Mouse (Mus musculus) kidney, embryonic 15.5 days (tissue): ENCODE measurements around the gene Cdh5. TPM values are rescaled to one million over a fixed set of nuclear protein-coding genes. Genes with fewer than 3 reads are reported as not detected.

Source experiments
- ATAC-seq: fragments of 200-750 bp; cut with Nextera tagmentation; replicated peaks from 2 replicates; pipeline ENCODE4 v1.8.0; 2017; ENCODE audit warnings: moderate TSS enrichment; ENCODE audit not compliant: low FRiP score
- H3K27ac ChIP-seq: fragments of 300-500 bp; sonication (generic); 2 replicates; pipeline ENCODE4 v1.5.1; 2015; ENCODE audit warnings: mild to moderate bottlenecking, inconsistent platforms
- H3K27me3 ChIP-seq: fragments of 300-500 bp; sonication (generic); 2 replicates; pipeline ENCODE4 v1.6.1; 2015; ENCODE audit warnings: inconsistent platforms
- H3K36me3 ChIP-seq: fragments of 300-500 bp; sonication (generic); 2 replicates; pipeline ENCODE4 v1.6.1; 2015; ENCODE audit warnings: inconsistent platforms
- H3K4me1 ChIP-seq: fragments of 300-500 bp; sonication (generic); 2 replicates; pipeline ENCODE4 v1.6.1; 2015; ENCODE audit warnings: inconsistent platforms
- H3K4me2 ChIP-seq: fragments of 300-500 bp; sonication (generic); 2 replicates; pipeline ENCODE4 v1.6.1; 2015; ENCODE audit warnings: moderate library complexity, mild to moderate bottlenecking, inconsistent platforms
- H3K4me3 ChIP-seq: fragments of 300-500 bp; sonication (generic); replicated peaks from 2 replicates; pipeline ENCODE4 v1.5.1; 2015; ENCODE audit warnings: mild to moderate bottlenecking, inconsistent platforms
- H3K9ac ChIP-seq: fragments of 300-500 bp; sonication (generic); 2 replicates; pipeline ENCODE4 v1.6.1; 2015; ENCODE audit warnings: mild to moderate bottlenecking, inconsistent platforms
- H3K9me3 ChIP-seq: fragments of 300-500 bp; sonication (generic); replicated peaks from 2 replicates; pipeline ENCODE4 v1.6.1; 2016; ENCODE audit warnings: inconsistent platforms
- WGBS: fragments of 180-500 bp; shearing (Covaris S2); methylation state at CpG from one replicate; pipeline ENCODE4 v1.1.7; 2015; ENCODE audit warnings: mixed read lengths; 5-methylcytosine and 5-hydroxymethylcytosine counted together
- polyA plus RNA-seq: library from polyadenylated mRNA; unstranded; fragments of >200 nt; fragmentation: Nextera tagmentation; extraction: Ambion mirVana; gene quantifications from 2 replicates; pipeline ENCODE4 v1.2.1, GENCODE M21; 2015

The Cdh5 gene
- polyA plus RNA-seq, 1 experiment from 2014 or later: 38.3 TPM

- H3K4me1 ChIP-seq: no peaks in the 10 kb centered on the region
- no peaks in the 10 kb centered on the region for H3K27me3 ChIP-seq
- no peaks in the 10 kb centered on the region for H3K36me3 ChIP-seq
- H3K4me3 ChIP-seq: no peak overlapping the region
- no peak overlapping the region for H3K27ac ChIP-seq
- no peak for ATAC-seq
- no peak overlapping the region for H3K4me2 ChIP-seq
- H3K9ac ChIP-seq: no peak overlapping the region
- no peaks in the 10 kb centered on the region for H3K9me3 ChIP-seq
- 82% methylated on average over 15 of the region's 15 CpGs for WGBS
Observed at GRCm38 (mm10) chr8:104146717-104147494, 45.5 kb downstream of the Cdh5 start.

DNA sequence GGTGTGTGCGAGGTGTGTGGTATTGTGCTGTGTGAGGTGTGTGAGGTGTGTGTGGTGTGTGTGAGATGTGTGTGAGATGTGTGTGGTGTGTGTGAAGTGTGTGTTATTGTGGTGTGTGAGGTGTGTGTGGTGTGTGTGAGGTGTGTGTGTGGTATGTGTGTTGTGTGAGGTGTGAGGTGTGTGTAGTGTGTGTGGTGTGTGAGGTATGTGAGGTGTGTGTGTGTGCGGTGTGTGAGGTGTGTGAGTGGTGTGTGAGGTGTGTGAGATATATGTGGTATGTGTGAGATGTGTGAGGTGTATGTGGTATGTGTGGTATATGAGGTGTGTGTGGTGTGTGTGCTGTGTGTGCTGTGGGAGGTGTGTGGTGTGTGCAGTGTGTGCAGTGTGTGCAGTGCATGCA is 46.5 kb downstream of the Cdh5 start:
- WGBS: 97% methylated on average over 2 of the region's 2 CpGs
- ATAC-seq: no peak
- Histone ChIP-seq H3K27ac (no peak overlapping the region), H3K4me3 (no peak overlapping the region), H3K27me3 (no peaks in the 10 kb centered on the region), H3K4me1 (no peaks in the 10 kb centered on the region), H3K36me3 (no peaks in the 10 kb centered on the region), H3K4me2 (no peak overlapping the region), H3K9ac (no peak overlapping the region), H3K9me3 (no peaks in the 10 kb centered on the region)

DNA sequence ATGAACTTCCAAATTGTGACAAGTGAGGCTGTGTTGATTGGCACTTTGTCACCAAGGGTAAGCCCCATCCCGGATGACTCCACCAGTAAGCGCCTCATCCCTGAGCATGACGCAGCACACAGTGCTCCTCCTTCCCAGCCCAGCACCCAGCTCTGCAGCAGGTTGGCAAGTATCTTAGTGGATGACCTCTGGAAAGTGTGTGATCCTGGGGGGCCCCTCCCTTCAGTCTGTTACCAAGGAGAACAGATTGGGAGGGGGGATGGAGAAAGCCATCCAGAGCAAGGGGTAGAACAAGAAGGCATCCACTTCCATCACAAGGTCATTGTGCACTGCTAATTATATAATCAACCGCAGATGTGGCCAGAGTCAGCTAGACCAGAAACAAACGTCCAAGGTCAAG is 59.3 kb downstream of the Cdh5 start:
- H3K27me3 ChIP-seq: no peaks in the 10 kb centered on the region; the same call in 1 of the 2 replicates
- no peak overlapping the region for H3K4me2 ChIP-seq
- WGBS: 68% methylated on average over 5 of the region's 5 CpGs
- no peak overlapping the region for H3K27ac ChIP-seq
- H3K4me1 ChIP-seq: no peaks in the 10 kb centered on the region
- H3K4me3 ChIP-seq: no peak overlapping the region
- no peak overlapping the region for H3K9ac ChIP-seq
- no peak for ATAC-seq
- H3K9me3 ChIP-seq: no peaks in the 10 kb centered on the region
- no peaks in the 10 kb centered on the region for H3K36me3 ChIP-seq

- Histone ChIP-seq H3K9me3 (no peaks in the 10 kb centered on the region), H3K9ac (no peak overlapping the region), H3K27me3 (peaks cover 52% of the 10 kb centered on the region), H3K4me2 (no peak overlapping the region), H3K36me3 (no peaks in the 10 kb centered on the region), H3K27ac (no peak overlapping the region), H3K4me3 (no peak overlapping the region), H3K4me1 (peaks cover 12% of the 10 kb centered on the region)
- ATAC-seq: no peak
- WGBS: 74% methylated on average over 3 of the region's 3 CpGs
Observed at GRCm38 (mm10) chr8:104169461-104169860, 68.0 kb downstream of the Cdh5 start.

DNA sequence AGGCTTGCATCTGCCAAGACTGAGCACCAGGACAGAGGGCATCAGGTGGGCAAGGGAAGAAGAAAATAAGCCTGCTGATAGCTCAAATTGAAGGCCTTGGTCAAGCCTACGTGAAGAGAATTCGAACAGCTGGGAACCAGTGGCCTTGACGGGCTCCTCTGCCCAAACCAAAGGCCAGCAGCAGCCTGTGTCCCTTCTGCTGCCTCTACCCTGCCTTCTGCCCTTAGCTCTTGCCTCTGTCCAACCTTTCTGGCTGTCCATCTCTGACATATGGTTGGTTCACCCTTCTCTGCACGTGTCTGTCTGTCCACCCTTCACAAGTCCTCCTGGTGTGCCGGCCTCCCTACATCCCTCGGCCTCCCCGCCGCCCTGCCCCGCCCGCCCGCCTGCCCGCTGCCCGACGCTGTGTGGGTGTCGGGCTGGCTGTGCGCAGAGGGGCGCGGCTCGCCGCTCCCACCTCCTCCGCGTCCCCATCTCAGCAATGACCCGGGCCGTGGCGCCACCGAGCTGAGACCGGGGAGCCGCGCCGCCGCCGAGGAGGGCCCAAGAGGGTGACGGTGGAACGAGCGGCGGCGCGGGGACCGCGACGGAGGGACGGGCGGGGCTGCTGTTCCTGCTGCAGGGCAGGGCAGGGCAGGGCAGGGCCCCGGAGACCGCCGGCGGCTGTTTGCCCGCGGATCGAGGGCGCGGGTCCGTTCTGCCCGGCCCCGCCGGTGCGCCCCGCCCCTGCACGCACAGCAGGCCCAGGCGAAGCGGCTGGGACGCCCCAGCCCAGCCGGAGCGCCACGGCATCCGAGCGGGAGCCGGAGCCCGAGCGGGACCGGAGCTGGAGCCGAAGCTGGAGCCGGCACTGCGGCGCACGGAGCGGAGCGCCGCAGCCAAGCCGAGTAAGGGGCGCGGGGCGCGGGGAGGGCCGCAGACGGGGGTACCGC is 69.0 kb downstream of the Cdh5 start, which contains the start of gene Bean1:
TSS of gene Bean1 (plus strand) at position 325 of the 932 bp plus-strand sequence.
- Histone ChIP-seq H3K4me1 (peaks cover 12% of the 10 kb centered on the region), H3K27me3 (peaks cover 52% of the 10 kb centered on the region), H3K4me2 (peak within 1 kb of the TSS; percentile 99), H3K36me3 (no peaks in the 10 kb centered on the region), H3K4me3 (peak within 1 kb of the TSS; percentile 64), H3K9me3 (no peaks in the 10 kb centered on the region), H3K9ac (peak within 1 kb of the TSS; percentile 63), H3K27ac (0 out of 2 replicates have a peak within 1 kb of the TSS, but pooled peaks have one; percentile 22)
- peak; percentile 91 for ATAC-seq
- WGBS: 1% methylated on average over 83 of the region's 87 CpGs

GRCm38 (mm10) chr8:104171050-104171620 is 69.7 kb downstream of the Cdh5 start:
- peak overlapping the region; percentile 64 for H3K4me3 ChIP-seq
- peak overlapping the region; percentile 63 for H3K9ac ChIP-seq
- H3K4me1 ChIP-seq: peaks cover 12% of the 10 kb centered on the region
- no peaks in the 10 kb centered on the region for H3K36me3 ChIP-seq
- peak overlapping the region; percentile 99 for H3K4me2 ChIP-seq
- no peaks in the 10 kb centered on the region for H3K9me3 ChIP-seq
- WGBS: 5% methylated on average over 30 of the region's 32 CpGs
- peaks cover 54% of the 10 kb centered on the region for H3K27me3 ChIP-seq
- H3K27ac ChIP-seq: no peak overlapping the region
- no peak for ATAC-seq

- Histone ChIP-seq H3K9me3 (no peaks in the 10 kb centered on the region), H3K4me1 (peaks cover 12% of the 10 kb centered on the region), H3K9ac (no peak overlapping the region), H3K4me2 (no peak overlapping the region), H3K36me3 (no peaks in the 10 kb centered on the region), H3K27ac (no peak overlapping the region), H3K27me3 (peaks cover 54% of the 10 kb centered on the region), H3K4me3 (no peak overlapping the region)
- no peak for ATAC-seq
- 90% methylated on average over 6 of the region's 6 CpGs for WGBS
Observed at GRCm38 (mm10) chr8:104172420-104172819, 71.0 kb downstream of the Cdh5 start.

GRCm38 (mm10) chr8:104175848-104176527 is 74.6 kb downstream of the Cdh5 start:
- Histone ChIP-seq H3K4me1 (peaks cover 4% of the 10 kb centered on the region), H3K27me3 (peaks cover 33% of the 10 kb centered on the region), H3K4me3 (no peak overlapping the region), H3K27ac (no peak overlapping the region), H3K9ac (no peak overlapping the region), H3K9me3 (no peaks in the 10 kb centered on the region), H3K4me2 (no peak overlapping the region), H3K36me3 (no peaks in the 10 kb centered on the region)
- ATAC-seq: no peak
- WGBS: 65% methylated on average over 8 of the region's 8 CpGs

DNA sequence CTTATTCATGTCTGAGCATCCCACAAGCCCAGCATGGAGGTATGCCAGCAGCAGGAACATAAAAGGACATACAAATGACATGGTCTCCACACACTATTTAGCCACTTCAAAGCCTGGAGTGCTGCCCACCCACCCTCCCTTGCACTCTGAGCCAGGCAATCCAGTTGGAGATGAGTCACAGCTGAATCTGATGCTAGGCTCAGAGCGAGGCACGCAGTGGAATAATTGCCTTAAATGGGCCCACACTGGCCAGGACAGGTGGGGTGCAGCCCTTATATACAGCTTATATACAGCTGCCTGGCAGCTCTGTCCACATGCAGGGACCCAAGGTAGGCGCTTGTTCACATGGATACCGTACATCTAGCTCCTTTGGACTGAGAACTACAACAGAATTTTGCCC is 75.6 kb downstream of the Cdh5 start:
- peak; percentile 52 for ATAC-seq
- Histone ChIP-seq H3K4me2 (no peak overlapping the region), H3K4me1 (no peaks in the 10 kb centered on the region), H3K27me3 (peaks cover 22% of the 10 kb centered on the region), H3K36me3 (no peaks in the 10 kb centered on the region), H3K27ac (no peak overlapping the region), H3K9me3 (no peaks in the 10 kb centered on the region), H3K4me3 (no peak overlapping the region), H3K9ac (no peak overlapping the region)
- 65% methylated on average over 4 of the region's 4 CpGs for WGBS

DNA sequence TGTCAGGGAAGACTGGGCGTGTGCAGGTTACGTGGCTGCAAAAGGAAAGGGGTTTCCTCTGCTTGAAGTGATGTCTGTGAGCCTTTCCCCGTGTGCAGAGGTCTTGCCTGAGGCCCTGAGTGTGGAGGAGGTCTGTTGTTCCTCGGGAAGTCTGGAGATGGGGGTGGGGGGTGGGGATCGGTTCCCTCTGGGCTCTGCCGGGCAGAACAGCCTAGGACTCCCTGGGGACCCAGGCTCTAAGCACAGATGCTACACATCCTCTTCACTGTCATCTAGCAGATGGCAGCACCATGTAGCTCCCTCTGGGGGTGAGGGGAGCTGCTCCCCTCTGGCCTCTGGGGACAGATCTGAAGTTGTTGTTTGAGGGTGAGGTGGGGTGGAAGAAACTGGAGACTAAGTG is 83.5 kb downstream of the Cdh5 start:
- H3K4me3 ChIP-seq: no peak overlapping the region
- no peak for ATAC-seq
- H3K9ac ChIP-seq: no peak overlapping the region
- H3K4me2 ChIP-seq: no peak overlapping the region
- no peaks in the 10 kb centered on the region for H3K36me3 ChIP-seq
- H3K4me1 ChIP-seq: 0 out of 2 replicates have a peak, but pooled peaks cover 7% of the 10 kb centered on the region
- WGBS: 15% methylated on average over 6 of the region's 6 CpGs
- H3K9me3 ChIP-seq: no peaks in the 10 kb centered on the region
- no peak overlapping the region for H3K27ac ChIP-seq
- no peaks in the 10 kb centered on the region for H3K27me3 ChIP-seq

DNA sequence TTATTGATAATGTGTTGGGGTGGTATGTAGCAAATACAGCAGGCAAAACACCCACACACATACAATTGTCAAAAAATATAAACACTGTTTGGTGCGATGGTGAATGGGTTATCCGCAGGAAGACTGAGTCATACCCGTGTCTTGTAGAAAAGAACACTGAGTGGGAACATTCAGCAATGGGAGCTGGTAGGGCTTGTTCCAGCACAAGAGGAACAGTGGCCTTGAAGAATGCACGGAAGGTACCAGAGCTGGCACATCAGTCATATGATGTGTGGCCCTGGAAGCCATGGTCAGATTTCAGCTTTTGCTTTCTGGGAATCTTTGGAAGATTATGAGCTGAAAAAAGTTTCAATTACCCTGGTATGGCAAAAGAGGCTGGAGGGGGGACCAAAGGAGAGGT is 85.4 kb downstream of the Cdh5 start:
- H3K36me3 ChIP-seq: no peaks in the 10 kb centered on the region
- WGBS: 85% methylated on average over 4 of the region's 4 CpGs
- no peaks in the 10 kb centered on the region for H3K9me3 ChIP-seq
- no peaks in the 10 kb centered on the region for H3K27me3 ChIP-seq
- no peak overlapping the region for H3K9ac ChIP-seq
- H3K27ac ChIP-seq: no peak overlapping the region
- no peak overlapping the region for H3K4me2 ChIP-seq
- H3K4me1 ChIP-seq: peaks cover 15% of the 10 kb centered on the region
- no peak overlapping the region for H3K4me3 ChIP-seq
- ATAC-seq: no peak
